Mouse (Mus musculus): ENCODE measurements at regions not wholly inside any gene's neighbourhood (a gene's known extent, or its start where the extent isn't known, plus 50 kb on each side); places are given as distances from the start of the nearest gene placed in this dataset.

- 72% methylated on average over 7 of the region's 7 CpGs for WGBS (ENCODE audit: insufficient replicate concordance)
- no peak overlapping the region for H3K9ac ChIP-seq (replicated peaks)
- ATAC-seq (ENCODE audit: insufficient read depth) (no peak), DNase-seq (ENCODE audit: low read depth in 3 of 3, low spot score in 3 of 3) (no peak)
- no peaks in the 10 kb centered on the region for H3K27me3 ChIP-seq (ENCODE audit: control insufficient read depth, insufficient read depth, low read length)
- H3K9me3 ChIP-seq (ENCODE audit: control insufficient read depth, low read length): peaks cover 3% of the 10 kb centered on the region; the same call in 1 of the 2 replicates
- no peak overlapping the region for H3K4me3 ChIP-seq (ENCODE audit: insufficient read depth in 1 of 2, low read depth in 2 of 2, low read length in 2 of 2)
- peaks cover 12 to 14% of the 10 kb centered on the region in 2 experiments for H3K4me1 ChIP-seq (replicated peaks; ENCODE audit: control insufficient read depth in 2 of 2, insufficient read depth in 2 of 2, low read length in 1 of 2)
- TF ChIP-seq EP300 (IDR thresholded peaks at IDR 0.05; ENCODE audit: low read depth) (no peak), CTCF (IDR thresholded peaks at IDR 0.05; ENCODE audit: low read depth) (no peak)
- H3K27ac ChIP-seq: no peak overlapping the region
- H3K4me2 ChIP-seq (ENCODE audit: low read depth): no peak overlapping the region
- no peaks in the 10 kb centered on the region for H3K36me3 ChIP-seq (replicated peaks; ENCODE audit: control insufficient read depth, insufficient read depth, low read depth)
Measured at GRCm38 (mm10) chr4:135056371-135056770, 64.1 kb upstream of the Runx3 start.

- no peaks in the 10 kb centered on the region for H3K27me3 ChIP-seq (ENCODE audit: control insufficient read depth, insufficient read depth, low read length)
- H3K36me3 ChIP-seq (replicated peaks; ENCODE audit: control insufficient read depth, insufficient read depth, low read depth): no peaks in the 10 kb centered on the region
- TF ChIP-seq CTCF (IDR thresholded peaks at IDR 0.05; ENCODE audit: low read depth) (no peak), EP300 (IDR thresholded peaks at IDR 0.05; ENCODE audit: low read depth) (no peak)
- ATAC-seq (ENCODE audit: insufficient read depth) (no peak), DNase-seq (ENCODE audit: low read depth in 3 of 3, low spot score in 3 of 3) (no peak)
- 75% methylated on average over 11 of the region's 11 CpGs for WGBS (ENCODE audit: insufficient replicate concordance)
- peaks cover 3% of the 10 kb centered on the region; the same call in 1 of the 2 replicates for H3K9me3 ChIP-seq (ENCODE audit: control insufficient read depth, low read length)
- H3K4me1 ChIP-seq (replicated peaks; ENCODE audit: control insufficient read depth in 2 of 2, insufficient read depth in 2 of 2, low read length in 1 of 2): peaks cover 19 to 20% of the 10 kb centered on the region in 2 experiments
- H3K27ac ChIP-seq: no peak overlapping the region
- no peak overlapping the region for H3K9ac ChIP-seq (replicated peaks)
- H3K4me2 ChIP-seq (ENCODE audit: low read depth): no peak overlapping the region
- no peak overlapping the region for H3K4me3 ChIP-seq (ENCODE audit: insufficient read depth in 1 of 2, low read depth in 2 of 2, low read length in 2 of 2)
Measured at GRCm38 (mm10) chr4:135057286-135057685, 63.2 kb upstream of the Runx3 start.

- H3K27ac ChIP-seq: no peak overlapping the region
- H3K9ac ChIP-seq (replicated peaks): no peak overlapping the region
- TF ChIP-seq EP300 (IDR thresholded peaks at IDR 0.05; ENCODE audit: low read depth) (no peak), CTCF (IDR thresholded peaks at IDR 0.05; ENCODE audit: low read depth) (no peak)
- no peaks in the 10 kb centered on the region for H3K27me3 ChIP-seq (ENCODE audit: control insufficient read depth, insufficient read depth, low read length)
- DNase-seq (ENCODE audit: low read depth in 3 of 3, low spot score in 3 of 3) (no peak), ATAC-seq (ENCODE audit: insufficient read depth) (no peak)
- H3K4me2 ChIP-seq (ENCODE audit: low read depth): no peak overlapping the region
- peaks cover 19 to 20% of the 10 kb centered on the region in 2 experiments for H3K4me1 ChIP-seq (replicated peaks; ENCODE audit: control insufficient read depth in 2 of 2, insufficient read depth in 2 of 2, low read length in 1 of 2)
- no peaks in the 10 kb centered on the region for H3K36me3 ChIP-seq (replicated peaks; ENCODE audit: control insufficient read depth, insufficient read depth, low read depth)
- 31% methylated on average over 4 of the region's 4 CpGs for WGBS (ENCODE audit: insufficient replicate concordance)
- H3K9me3 ChIP-seq (ENCODE audit: control insufficient read depth, low read length): no peaks in the 10 kb centered on the region
- no peak overlapping the region for H3K4me3 ChIP-seq (ENCODE audit: insufficient read depth in 1 of 2, low read depth in 2 of 2, low read length in 2 of 2)
Measured at GRCm38 (mm10) chr4:135058895-135059294, 61.6 kb upstream of the Runx3 start.

- Histone ChIP-seq H3K4me1 (replicated peaks; ENCODE audit: control insufficient read depth in 2 of 2, insufficient read depth in 2 of 2, low read length in 1 of 2) (peaks cover 19 to 20% of the 10 kb centered on the region in 2 experiments), H3K4me2 (ENCODE audit: low read depth) (peak overlapping the region; percentile 36), H3K9ac (replicated peaks) (peak overlapping the region; percentile 42), H3K9me3 (ENCODE audit: control insufficient read depth, low read length) (no peaks in the 10 kb centered on the region), H3K27ac (peak overlapping the region; percentile 68), H3K27me3 (ENCODE audit: control insufficient read depth, insufficient read depth, low read length) (no peaks in the 10 kb centered on the region), H3K36me3 (replicated peaks; ENCODE audit: control insufficient read depth, insufficient read depth, low read depth) (no peaks in the 10 kb centered on the region), H3K4me3 (ENCODE audit: insufficient read depth in 1 of 2, low read depth in 2 of 2, low read length in 2 of 2) (no peak overlapping the region)
- DNase-seq (ENCODE audit: low read depth in 3 of 3, low spot score in 3 of 3) (peak; percentile 34 to 66 (median 36)), ATAC-seq (ENCODE audit: insufficient read depth) (peak; percentile 85)
- WGBS (ENCODE audit: insufficient replicate concordance): 18% methylated on average over 4 of the region's 4 CpGs
- TF ChIP-seq CTCF (IDR thresholded peaks at IDR 0.05; ENCODE audit: low read depth) (no peak), EP300 (IDR thresholded peaks at IDR 0.05; ENCODE audit: low read depth) (peak; percentile 72)
Measured at GRCm38 (mm10) chr4:135061030-135061743, 59.3 kb upstream of the Runx3 start.

GRCm38 (mm10) chr4:135066766-135067479 is 53.5 kb upstream of the Runx3 start:
- peak; percentile 84 for ATAC-seq (ENCODE audit: insufficient read depth)
- peak overlapping the region; percentile 49 for H3K9ac ChIP-seq (replicated peaks)
- H3K36me3 ChIP-seq (replicated peaks; ENCODE audit: control insufficient read depth, insufficient read depth, low read depth): no peaks in the 10 kb centered on the region
- peak overlapping the region; percentile 66 for H3K4me2 ChIP-seq (ENCODE audit: low read depth)
- H3K4me3 ChIP-seq (ENCODE audit: insufficient read depth in 1 of 2, low read depth in 2 of 2, low read length in 2 of 2): peak overlapping the region; percentile 21 to 34
- H3K9me3 ChIP-seq (ENCODE audit: control insufficient read depth, low read length): no peaks in the 10 kb centered on the region
- no peaks in the 10 kb centered on the region for H3K27me3 ChIP-seq (ENCODE audit: control insufficient read depth, insufficient read depth, low read length)
- H3K4me1 ChIP-seq (replicated peaks; ENCODE audit: control insufficient read depth in 2 of 2, insufficient read depth in 2 of 2, low read length in 1 of 2): peaks cover 4 to 10% of the 10 kb centered on the region in 2 experiments; a peak in 3 of 4 replicates
- TF ChIP-seq CTCF (IDR thresholded peaks at IDR 0.05; ENCODE audit: low read depth) (peak; percentile 94), EP300 (IDR thresholded peaks at IDR 0.05; ENCODE audit: low read depth) (no peak)
- DNase-seq (ENCODE audit: low read depth in 3 of 3, low spot score in 3 of 3): peak; percentile 57 to 77 (median 66)
- no peak overlapping the region; the same call in 1 of the 2 replicates for H3K27ac ChIP-seq
- WGBS (ENCODE audit: insufficient replicate concordance): 4% methylated on average over 19 of the region's 19 CpGs

All from liver, embryonic 14.5 days (tissue).